Mouse (Mus musculus) brain, embryonic 14.5 days (tissue): ENCODE measurements around the gene Pno1.

Source experiments
- CTCF ChIP-seq: fragments of 200-500 bp; IDR thresholded peaks from 2 replicates; pipeline ENCODE4 v1.5.1; 2012; ENCODE audit warnings: inconsistent platforms, mild to moderate bottlenecking, moderate library complexity, borderline replicate concordance; ENCODE audit not compliant: insufficient read depth, insufficient read length; ENCODE audit errors: extremely low read depth
- POLR2A ChIP-seq: fragments of 200-500 bp; IDR thresholded peaks from 2 replicates; pipeline ENCODE4 v1.6.1; 2012; ENCODE audit warnings: mild to moderate bottlenecking, inconsistent platforms, borderline replicate concordance; ENCODE audit not compliant: poor library complexity, insufficient read depth, insufficient read length, severe bottlenecking; ENCODE audit errors: extremely low read depth

- TF ChIP-seq CTCF (no peak), POLR2A (no peak)
Observed at GRCm38 (mm10) chr11:17221126-17221525, 9.8 kb upstream of the Pno1 start.
